Mouse (Mus musculus) olfactory bulb, adult 2 months (tissue): ENCODE results near the gene Bach2. TPM values are rescaled to one million over a fixed set of nuclear protein-coding genes. Genes with fewer than 3 reads are reported as not detected.

ENCODE experiments used
- H3K27ac ChIP-seq: fragments of 200-500 bp; 2 replicates; pipeline ENCODE4 v1.5.1; 2012; ENCODE audit warnings: low read depth, low read length; ENCODE audit not compliant: insufficient read depth
- H3K4me1 ChIP-seq: fragments of 200-500 bp; 2 replicates; pipeline ENCODE4 v1.6.1; 2012; ENCODE audit warnings: low read length; ENCODE audit not compliant: control insufficient read depth, insufficient read depth
- H3K4me3 ChIP-seq: fragments of 200-500 bp; 2 replicates; pipeline ENCODE4 v1.5.1; 2012; ENCODE audit warnings: mild to moderate bottlenecking, low read depth, low read length, moderate library complexity; ENCODE audit not compliant: insufficient read depth
- CTCF ChIP-seq: fragments of 200-500 bp; IDR thresholded peaks from 2 replicates; pipeline ENCODE4 v1.5.1; 2012; ENCODE audit warnings: low read depth, mild to moderate bottlenecking, low read length, moderate library complexity; ENCODE audit not compliant: insufficient read depth
- POLR2A ChIP-seq: fragments of 200-500 bp; IDR thresholded peaks from 2 replicates; pipeline ENCODE4 v1.6.1; 2012; ENCODE audit warnings: mild to moderate bottlenecking, low read depth, low read length, moderate library complexity; ENCODE audit not compliant: insufficient read depth
- WGBS: fragments of 180-500 bp; shearing (Covaris S2); methylation state at CpG from one replicate; pipeline ENCODE4 v1.1.7; 2018; 5-methylcytosine and 5-hydroxymethylcytosine counted together
- polyA plus RNA-seq: library from polyadenylated mRNA; stranded (reverse); fragments of >200 nt; gene quantifications from 2 replicates; pipeline ENCODE4 v1.2.4, GENCODE M21; 2012; ENCODE audit warnings: low replicate concordance; ENCODE audit not compliant: missing spikeins, insufficient read depth, insufficient read length

The Bach2 gene
- polyA plus RNA-seq, 1 experiment: not detected

GRCm38 (mm10) chr4:32570939-32571317 lies 332.3 kb downstream of the Bach2 start:
- H3K4me1 ChIP-seq: peaks cover 7% of the 10 kb centered on the region
- no peak for TF ChIP-seq POLR2A
- TF ChIP-seq CTCF: no peak
- WGBS: 81% methylated on average over 8 of the region's 8 CpGs
- H3K27ac ChIP-seq: no peak overlapping the region
- H3K4me3 ChIP-seq: no peak overlapping the region

GRCm38 (mm10) chr4:32571441-32571840 lies 332.8 kb downstream of the Bach2 start:
- WGBS: 73% methylated on average over 3 of the region's 3 CpGs
- TF ChIP-seq CTCF (no peak), POLR2A (no peak)
- no peak overlapping the region for H3K27ac ChIP-seq

GRCm38 (mm10) chr4:32572118-32572517 lies 333.5 kb downstream of the Bach2 start:
- TF ChIP-seq POLR2A (no peak), CTCF (no peak)
- H3K4me3 ChIP-seq: no peak overlapping the region
- H3K27ac ChIP-seq: no peak overlapping the region
- H3K4me1 ChIP-seq: peaks cover 7% of the 10 kb centered on the region
- WGBS: 75% methylated on average over 1 of the region's 1 CpGs

More at GRCm38 (mm10) chr4:32571441-32571840, 332.8 kb downstream of the Bach2 start:
- Histone ChIP-seq H3K4me1 (peaks cover 7% of the 10 kb centered on the region), H3K4me3 (no peak overlapping the region)

GRCm38 (mm10) chr4:32573586-32573985 lies 335.0 kb downstream of the Bach2 start:
- Histone ChIP-seq H3K27ac (no peak overlapping the region), H3K4me1 (peaks cover 7% of the 10 kb centered on the region), H3K4me3 (no peak overlapping the region)
- no peak for TF ChIP-seq POLR2A
- no peak for TF ChIP-seq CTCF
- WGBS: 75% methylated on average over 5 of the region's 5 CpGs

GRCm38 (mm10) chr4:32574604-32575003 lies 336.0 kb downstream of the Bach2 start:
- H3K27ac ChIP-seq: no peak overlapping the region
- H3K4me3 ChIP-seq: no peak overlapping the region
- H3K4me1 ChIP-seq: peaks cover 7% of the 10 kb centered on the region
- no peak for TF ChIP-seq CTCF
- no peak for TF ChIP-seq POLR2A
- 90% methylated on average over 1 of the region's 1 CpGs for WGBS

GRCm38 (mm10) chr4:32575165-32575564 lies 336.6 kb downstream of the Bach2 start:
- 77% methylated on average over 9 of the region's 9 CpGs for WGBS
- TF ChIP-seq CTCF (no peak), POLR2A (no peak)
- Histone ChIP-seq H3K27ac (no peak overlapping the region), H3K4me1 (peaks cover 5% of the 10 kb centered on the region), H3K4me3 (no peak overlapping the region)

GRCm38 (mm10) chr4:32579850-32580249 lies 341.2 kb downstream of the Bach2 start:
- WGBS: 90% methylated on average over 8 of the region's 8 CpGs
- Histone ChIP-seq H3K4me3 (no peak overlapping the region), H3K4me1 (peaks cover 3% of the 10 kb centered on the region; the same call in 1 of the 2 replicates), H3K27ac (no peak overlapping the region)
- no peak for TF ChIP-seq CTCF
- TF ChIP-seq POLR2A: no peak

GRCm38 (mm10) chr4:32584181-32584580 lies 345.6 kb downstream of the Bach2 start:
- TF ChIP-seq CTCF (no peak), POLR2A (no peak)
- WGBS: 63% methylated on average over 6 of the region's 6 CpGs
- no peak overlapping the region for H3K27ac ChIP-seq
- H3K4me3 ChIP-seq: no peak overlapping the region
- peaks cover 3% of the 10 kb centered on the region; the same call in 1 of the 2 replicates for H3K4me1 ChIP-seq

GRCm38 (mm10) chr4:32586596-32586995 lies 348.0 kb downstream of the Bach2 start:
- WGBS: 17% methylated on average over 9 of the region's 9 CpGs
- no peak overlapping the region for H3K4me3 ChIP-seq

GRCm38 (mm10) chr4:32587543-32587942 lies 348.9 kb downstream of the Bach2 start:
- Histone ChIP-seq H3K4me1 (no peaks in the 10 kb centered on the region; the same call in 1 of the 2 replicates), H3K27ac (no peak overlapping the region), H3K4me3 (no peak overlapping the region)
- TF ChIP-seq POLR2A (no peak), CTCF (no peak)
- WGBS: 92% methylated on average over 5 of the region's 5 CpGs

More at GRCm38 (mm10) chr4:32586596-32586995, 348.0 kb downstream of the Bach2 start:
- no peak for TF ChIP-seq POLR2A
- TF ChIP-seq CTCF: no peak
- no peak overlapping the region for H3K27ac ChIP-seq
- H3K4me1 ChIP-seq: no peaks in the 10 kb centered on the region; the same call in 1 of the 2 replicates
